Mouse (Mus musculus): ENCODE measurements around the gene 5530401A14Rik. TPM values are rescaled to one million over a fixed set of nuclear protein-coding genes. Genes with fewer than 3 reads are reported as not detected.
A peak's percentile ranks its signal among the peaks of the same experiment; 100 is the strongest.

5530401A14Rik gene
- polyA plus RNA-seq (2014; fragmentation: Nextera tagmentation; extraction: Ambion mirVana), result not detected in 2 replicates

GRCm38 (mm10) chr11:81860250-81860972 lies at the start of gene 5530401A14Rik:
Gene 5530401A14Rik, plus strand, starts transcription at chr11:81860673.
- ATAC-seq (replicated peaks; ENCODE audit: low FRiP score) (peak; percentile 67), DNase-seq (ENCODE audit: low spot score) (peak; percentile 64)
- 24% methylated on average over 4 of the region's 4 CpGs for WGBS

GRCm38 (mm10) chr11:81814816-81815215 lies 45.7 kb upstream of the 5530401A14Rik start:
- WGBS, result 89% methylated on average over 1 of the region's 1 CpGs
- no peaks in the 10 kb centered on the region for H3K27me3 ChIP-seq (ENCODE audit: control insufficient read depth, insufficient read depth, low read length)
- DNase-seq (ENCODE audit: low spot score) (no peak), ATAC-seq (replicated peaks; ENCODE audit: low FRiP score) (no peak)
- no peaks in the 10 kb centered on the region for H3K4me1 ChIP-seq (replicated peaks; ENCODE audit: control insufficient read depth, insufficient read depth, low read length)
- H3K4me2 ChIP-seq (ENCODE audit: low read depth, low read length, severe bottlenecking), result no peak overlapping the region
- no peak overlapping the region for H3K9ac ChIP-seq (ENCODE audit: low read length)
- H3K9me3 ChIP-seq (ENCODE audit: control insufficient read depth, low read length), result no peaks in the 10 kb centered on the region
- no peaks in the 10 kb centered on the region for H3K36me3 ChIP-seq (ENCODE audit: control insufficient read depth, insufficient read depth, low read length)
- no peak overlapping the region for H3K27ac ChIP-seq (ENCODE audit: low read depth, low read length)
- no peak overlapping the region for H3K4me3 ChIP-seq (ENCODE audit: low read depth, low read length)

More at GRCm38 (mm10) chr11:81860250-81860972, at the start of gene 5530401A14Rik:
- Histone ChIP-seq H3K27me3 (ENCODE audit: control insufficient read depth, insufficient read depth, low read length) (no peaks in the 10 kb centered on the region), H3K27ac (ENCODE audit: low read depth, low read length) (peak within 1 kb of the TSS; percentile 37; the same call in 1 of the 2 replicates), H3K36me3 (ENCODE audit: control insufficient read depth, insufficient read depth, low read length) (no peaks in the 10 kb centered on the region; the same call in 1 of the 2 replicates), H3K9me3 (ENCODE audit: control insufficient read depth, low read length) (no peaks in the 10 kb centered on the region), H3K9ac (ENCODE audit: low read length) (no peak within 1 kb of the TSS), H3K4me2 (ENCODE audit: low read depth, low read length, severe bottlenecking) (no peak within 1 kb of the TSS), H3K4me1 (replicated peaks; ENCODE audit: control insufficient read depth, insufficient read depth, low read length) (peaks cover 10% of the 10 kb centered on the region; the same call in 1 of the 2 replicates), H3K4me3 (ENCODE audit: low read depth, low read length) (no peak within 1 kb of the TSS)

GRCm38 (mm10) chr11:81816531-81816930 lies 43.9 kb upstream of the 5530401A14Rik start:
- 65% methylated on average over 5 of the region's 5 CpGs for WGBS
- H3K4me1 ChIP-seq (replicated peaks; ENCODE audit: control insufficient read depth, insufficient read depth, low read length), result no peaks in the 10 kb centered on the region
- DNase-seq (ENCODE audit: low spot score) (no peak), ATAC-seq (replicated peaks; ENCODE audit: low FRiP score) (no peak)
- no peak overlapping the region for H3K9ac ChIP-seq (ENCODE audit: low read length)
- H3K9me3 ChIP-seq (ENCODE audit: control insufficient read depth, low read length), result no peaks in the 10 kb centered on the region
- no peak overlapping the region for H3K4me3 ChIP-seq (ENCODE audit: low read depth, low read length)
- no peak overlapping the region for H3K27ac ChIP-seq (ENCODE audit: low read depth, low read length)
- no peak overlapping the region for H3K4me2 ChIP-seq (ENCODE audit: low read depth, low read length, severe bottlenecking)
- no peaks in the 10 kb centered on the region for H3K27me3 ChIP-seq (ENCODE audit: control insufficient read depth, insufficient read depth, low read length)
- no peaks in the 10 kb centered on the region for H3K36me3 ChIP-seq (ENCODE audit: control insufficient read depth, insufficient read depth, low read length)

GRCm38 (mm10) chr11:81832381-81832780 lies 28.1 kb upstream of the 5530401A14Rik start:
- DNase-seq (ENCODE audit: low spot score) (no peak), ATAC-seq (replicated peaks; ENCODE audit: low FRiP score) (no peak)
- 38% methylated on average over 1 of the region's 1 CpGs for WGBS
- Histone ChIP-seq H3K36me3 (ENCODE audit: control insufficient read depth, insufficient read depth, low read length) (no peaks in the 10 kb centered on the region), H3K4me2 (ENCODE audit: low read depth, low read length, severe bottlenecking) (no peak overlapping the region), H3K27me3 (ENCODE audit: control insufficient read depth, insufficient read depth, low read length) (no peaks in the 10 kb centered on the region), H3K9me3 (ENCODE audit: control insufficient read depth, low read length) (no peaks in the 10 kb centered on the region), H3K4me1 (replicated peaks; ENCODE audit: control insufficient read depth, insufficient read depth, low read length) (no peaks in the 10 kb centered on the region), H3K4me3 (ENCODE audit: low read depth, low read length) (no peak overlapping the region), H3K27ac (ENCODE audit: low read depth, low read length) (no peak overlapping the region), H3K9ac (ENCODE audit: low read length) (no peak overlapping the region)

- no peaks in the 10 kb centered on the region for H3K9me3 ChIP-seq (ENCODE audit: control insufficient read depth, low read length)
- no peaks in the 10 kb centered on the region for H3K36me3 ChIP-seq (ENCODE audit: control insufficient read depth, insufficient read depth, low read length)
- ATAC-seq (replicated peaks; ENCODE audit: low FRiP score) (no peak), DNase-seq (ENCODE audit: low spot score) (no peak)
- H3K4me1 ChIP-seq (replicated peaks; ENCODE audit: control insufficient read depth, insufficient read depth, low read length), result 0 out of 2 replicates have a peak, but pooled peaks cover 2% of the 10 kb centered on the region
- no peak overlapping the region for H3K4me2 ChIP-seq (ENCODE audit: low read depth, low read length, severe bottlenecking)
- no peak overlapping the region for H3K4me3 ChIP-seq (ENCODE audit: low read depth, low read length)
- no peaks in the 10 kb centered on the region for H3K27me3 ChIP-seq (ENCODE audit: control insufficient read depth, insufficient read depth, low read length)
- H3K9ac ChIP-seq (ENCODE audit: low read length), result no peak overlapping the region
- WGBS, result 56% methylated on average over 4 of the region's 4 CpGs
- no peak overlapping the region for H3K27ac ChIP-seq (ENCODE audit: low read depth, low read length)
Measured at GRCm38 (mm10) chr11:81838426-81838825, 22.0 kb upstream of the 5530401A14Rik start.

GRCm38 (mm10) chr11:81841001-81841400 lies 19.5 kb upstream of the 5530401A14Rik start:
- WGBS, result 69% methylated on average over 2 of the region's 2 CpGs
- Histone ChIP-seq H3K27ac (ENCODE audit: low read depth, low read length) (no peak overlapping the region), H3K27me3 (ENCODE audit: control insufficient read depth, insufficient read depth, low read length) (no peaks in the 10 kb centered on the region), H3K4me1 (replicated peaks; ENCODE audit: control insufficient read depth, insufficient read depth, low read length) (0 out of 2 replicates have a peak, but pooled peaks cover 2% of the 10 kb centered on the region), H3K4me3 (ENCODE audit: low read depth, low read length) (no peak overlapping the region), H3K9ac (ENCODE audit: low read length) (no peak overlapping the region), H3K4me2 (ENCODE audit: low read depth, low read length, severe bottlenecking) (no peak overlapping the region), H3K9me3 (ENCODE audit: control insufficient read depth, low read length) (no peaks in the 10 kb centered on the region), H3K36me3 (ENCODE audit: control insufficient read depth, insufficient read depth, low read length) (no peaks in the 10 kb centered on the region)
- ATAC-seq (replicated peaks; ENCODE audit: low FRiP score) (no peak), DNase-seq (ENCODE audit: low spot score) (no peak)

GRCm38 (mm10) chr11:81845010-81845685 lies 15.3 kb upstream of the 5530401A14Rik start:
- H3K4me3 ChIP-seq (ENCODE audit: low read depth, low read length), result no peak overlapping the region
- no peaks in the 10 kb centered on the region for H3K27me3 ChIP-seq (ENCODE audit: control insufficient read depth, insufficient read depth, low read length)
- H3K4me1 ChIP-seq (replicated peaks; ENCODE audit: control insufficient read depth, insufficient read depth, low read length), result no peaks in the 10 kb centered on the region
- DNase-seq (ENCODE audit: low spot score), result no peak
- no peaks in the 10 kb centered on the region for H3K36me3 ChIP-seq (ENCODE audit: control insufficient read depth, insufficient read depth, low read length)
- no peaks in the 10 kb centered on the region for H3K9me3 ChIP-seq (ENCODE audit: control insufficient read depth, low read length)
- H3K27ac ChIP-seq (ENCODE audit: low read depth, low read length), result no peak overlapping the region
- ATAC-seq (replicated peaks; ENCODE audit: low FRiP score), result no peak
- H3K9ac ChIP-seq (ENCODE audit: low read length), result no peak overlapping the region
- H3K4me2 ChIP-seq (ENCODE audit: low read depth, low read length, severe bottlenecking), result no peak overlapping the region
- 74% methylated on average over 5 of the region's 5 CpGs for WGBS

- Histone ChIP-seq H3K4me1 (replicated peaks; ENCODE audit: control insufficient read depth, insufficient read depth, low read length) (no peaks in the 10 kb centered on the region), H3K4me3 (ENCODE audit: low read depth, low read length) (no peak overlapping the region)
Measured at GRCm38 (mm10) chr11:81845686-81846036, 14.8 kb upstream of the 5530401A14Rik start.

More at GRCm38 (mm10) chr11:81845686-81846036, 14.8 kb upstream of the 5530401A14Rik start:
- 80% methylated on average over 3 of the region's 3 CpGs for WGBS
- Histone ChIP-seq H3K27ac (ENCODE audit: low read depth, low read length) (no peak overlapping the region), H3K27me3 (ENCODE audit: control insufficient read depth, insufficient read depth, low read length) (no peaks in the 10 kb centered on the region), H3K36me3 (ENCODE audit: control insufficient read depth, insufficient read depth, low read length) (no peaks in the 10 kb centered on the region), H3K9ac (ENCODE audit: low read length) (no peak overlapping the region), H3K4me2 (ENCODE audit: low read depth, low read length, severe bottlenecking) (no peak overlapping the region), H3K9me3 (ENCODE audit: control insufficient read depth, low read length) (no peaks in the 10 kb centered on the region)
- ATAC-seq (replicated peaks; ENCODE audit: low FRiP score) (no peak), DNase-seq (ENCODE audit: low spot score) (no peak)
